Mouse (Mus musculus): ENCODE measurements around the gene Gin1. TPM values are rescaled to one million over a fixed set of nuclear protein-coding genes. Genes with fewer than 3 reads are reported as not detected.

Gin1 gene
- polyA plus RNA-seq, 1 experiment from 2014 or later: 10.9 TPM

DNA sequence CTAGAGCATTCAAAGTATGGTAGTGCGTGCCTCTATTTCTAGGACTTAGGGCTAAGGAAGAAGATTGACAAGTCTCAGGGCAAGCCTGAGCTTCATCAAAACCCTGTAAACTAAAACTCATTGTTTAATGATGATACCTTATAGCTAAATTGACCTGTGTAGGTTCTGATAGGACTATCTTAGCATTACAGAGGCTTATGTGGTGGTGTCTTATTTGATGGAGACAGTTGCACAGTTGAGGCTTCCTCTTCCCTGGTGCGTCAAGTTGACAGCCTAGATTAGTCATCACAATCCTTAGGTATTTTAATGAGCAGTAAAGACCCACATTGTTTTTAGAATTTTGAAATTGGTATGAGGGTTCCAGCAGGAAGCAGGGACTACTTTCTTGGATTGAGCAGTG is 4.0 kb downstream of the Gin1 start:
- Histone ChIP-seq H3K4me1 (ENCODE audit: insufficient read depth) (peaks cover 7% of the 10 kb centered on the region), H3K27ac (ENCODE audit: low read depth) (no peak overlapping the region), H3K9me3 (ENCODE audit: low read length) (no peaks in the 10 kb centered on the region), H3K4me2 (ENCODE audit: low read depth, low read length) (no peak overlapping the region), H3K4me3 (ENCODE audit: low read depth, low read length) (no peak overlapping the region), H3K36me3 (replicated peaks; ENCODE audit: insufficient read depth, low read length) (peaks cover 5% of the 10 kb centered on the region), H3K27me3 (ENCODE audit: insufficient read depth, low read length) (no peaks in the 10 kb centered on the region), H3K9ac (replicated peaks) (no peak overlapping the region)
- no peak for DNase-seq
- TF ChIP-seq CTCF (IDR thresholded peaks at IDR 0.05; ENCODE audit: low read depth): no peak
- no peak for TF ChIP-seq EP300 (IDR thresholded peaks at IDR 0.05; ENCODE audit: low read depth)
- no peak for ATAC-seq
- WGBS (ENCODE audit: insufficient replicate concordance): 78% methylated on average over 2 of the region's 2 CpGs

DNA sequence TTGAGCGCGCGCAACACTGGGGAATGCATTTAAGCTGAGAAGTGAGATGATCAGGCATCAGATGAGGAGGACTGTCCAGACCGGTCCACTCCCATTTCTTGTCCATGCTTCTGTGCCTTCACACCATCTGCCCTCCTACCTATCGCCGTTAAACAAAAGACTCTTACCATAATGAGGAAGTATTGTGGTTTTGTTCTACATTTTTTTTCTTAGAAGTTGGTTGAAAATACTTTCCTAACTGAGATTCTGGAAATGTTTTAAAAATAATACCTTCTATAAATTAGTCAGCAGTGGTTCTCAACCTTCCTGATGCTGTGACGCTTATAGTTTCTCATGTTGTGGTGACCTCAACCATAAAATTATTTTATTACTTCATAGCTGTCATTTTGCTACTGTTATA is 11.7 kb downstream of the Gin1 start:
- Histone ChIP-seq H3K36me3 (replicated peaks; ENCODE audit: insufficient read depth, low read length) (peaks cover 7% of the 10 kb centered on the region), H3K4me1 (ENCODE audit: insufficient read depth) (no peaks in the 10 kb centered on the region), H3K4me2 (ENCODE audit: low read depth, low read length) (no peak overlapping the region), H3K27ac (ENCODE audit: low read depth) (no peak overlapping the region), H3K4me3 (ENCODE audit: low read depth, low read length) (no peak overlapping the region), H3K27me3 (ENCODE audit: insufficient read depth, low read length) (no peaks in the 10 kb centered on the region), H3K9ac (replicated peaks) (no peak overlapping the region), H3K9me3 (ENCODE audit: low read length) (no peaks in the 10 kb centered on the region)
- ATAC-seq (no peak), DNase-seq (no peak)
- 70% methylated on average over 7 of the region's 7 CpGs for WGBS (ENCODE audit: insufficient replicate concordance)
- TF ChIP-seq EP300 (IDR thresholded peaks at IDR 0.05; ENCODE audit: low read depth): no peak
- TF ChIP-seq CTCF (IDR thresholded peaks at IDR 0.05; ENCODE audit: low read depth): no peak

DNA sequence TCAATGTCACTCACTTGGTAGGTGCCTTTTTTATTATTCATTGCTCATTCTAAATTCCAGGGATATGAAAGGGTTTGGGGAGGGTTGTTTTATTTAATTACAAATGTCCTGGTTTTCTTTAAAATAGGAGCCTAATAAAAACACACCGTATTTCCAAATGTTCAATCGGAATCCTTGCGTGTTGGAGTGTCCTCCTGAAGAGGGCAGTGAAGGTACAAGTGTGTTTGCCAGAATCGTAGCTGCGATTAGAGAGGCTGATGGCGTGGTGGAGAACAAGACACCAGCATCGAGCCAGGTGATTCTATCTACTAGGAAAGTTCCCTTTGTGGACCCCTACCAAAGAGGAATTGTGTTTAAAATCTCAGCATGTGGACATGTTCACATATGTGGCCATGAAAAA is 15.0 kb downstream of the Gin1 start:
- TF ChIP-seq EP300 (IDR thresholded peaks at IDR 0.05; ENCODE audit: low read depth) (no peak), CTCF (IDR thresholded peaks at IDR 0.05; ENCODE audit: low read depth) (no peak)
- 86% methylated on average over 7 of the region's 7 CpGs for WGBS (ENCODE audit: insufficient replicate concordance)
- Histone ChIP-seq H3K4me1 (ENCODE audit: insufficient read depth) (no peaks in the 10 kb centered on the region), H3K36me3 (replicated peaks; ENCODE audit: insufficient read depth, low read length) (peaks cover 4% of the 10 kb centered on the region; the same call in 1 of the 2 replicates), H3K4me2 (ENCODE audit: low read depth, low read length) (no peak overlapping the region), H3K27ac (ENCODE audit: low read depth) (no peak overlapping the region), H3K27me3 (ENCODE audit: insufficient read depth, low read length) (no peaks in the 10 kb centered on the region), H3K4me3 (ENCODE audit: low read depth, low read length) (no peak overlapping the region), H3K9ac (replicated peaks) (no peak overlapping the region), H3K9me3 (ENCODE audit: low read length) (no peaks in the 10 kb centered on the region)
- no peak for ATAC-seq
- no peak for DNase-seq

DNA sequence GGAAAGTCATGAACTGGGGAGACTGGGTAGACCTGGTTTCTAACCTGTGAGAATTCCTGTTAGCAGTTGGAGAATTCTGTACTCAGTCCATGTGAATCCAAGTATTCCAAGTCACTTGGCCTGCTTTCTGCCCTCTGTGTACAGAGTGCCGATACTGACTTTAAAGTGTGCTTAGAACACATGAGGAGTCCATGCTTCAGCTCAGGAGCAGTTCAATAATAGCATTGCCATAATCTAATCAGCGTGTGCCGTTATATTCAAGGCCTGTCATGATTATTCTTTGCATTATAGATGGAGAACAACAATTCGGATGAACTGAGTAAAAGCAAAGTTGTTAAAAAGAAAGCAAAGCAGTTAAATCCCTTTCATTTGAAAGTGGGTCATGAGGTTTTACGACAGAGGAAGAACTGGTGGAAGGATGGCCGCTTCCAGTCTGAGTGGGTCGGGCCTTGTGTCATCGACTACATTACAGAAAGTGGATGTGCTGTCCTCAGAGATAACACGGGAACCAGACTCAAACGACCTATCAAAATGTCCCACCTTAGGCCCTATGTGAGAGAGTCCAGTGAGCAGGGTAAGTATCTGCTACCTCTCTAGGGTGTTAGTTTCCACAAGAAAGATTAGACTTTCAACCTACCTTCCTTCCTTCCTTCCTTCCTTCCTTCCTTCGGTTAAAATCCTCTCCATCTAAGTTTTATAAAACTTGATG is 15.9 kb downstream of the Gin1 start:
- 72% methylated on average over 11 of the region's 11 CpGs for WGBS (ENCODE audit: insufficient replicate concordance)
- peaks cover 4% of the 10 kb centered on the region; the same call in 1 of the 2 replicates for H3K36me3 ChIP-seq (replicated peaks; ENCODE audit: insufficient read depth, low read length)
- TF ChIP-seq EP300 (IDR thresholded peaks at IDR 0.05; ENCODE audit: low read depth) (no peak), CTCF (IDR thresholded peaks at IDR 0.05; ENCODE audit: low read depth) (no peak)
- H3K27ac ChIP-seq (ENCODE audit: low read depth): no peak overlapping the region
- no peak overlapping the region for H3K4me2 ChIP-seq (ENCODE audit: low read depth, low read length)
- DNase-seq: no peak
- no peaks in the 10 kb centered on the region for H3K4me1 ChIP-seq (ENCODE audit: insufficient read depth)
- no peaks in the 10 kb centered on the region for H3K9me3 ChIP-seq (ENCODE audit: low read length)
- no peak overlapping the region for H3K9ac ChIP-seq (replicated peaks)
- no peaks in the 10 kb centered on the region for H3K27me3 ChIP-seq (ENCODE audit: insufficient read depth, low read length)
- ATAC-seq: peak; percentile 75
- H3K4me3 ChIP-seq (ENCODE audit: low read depth, low read length): no peak overlapping the region

DNA sequence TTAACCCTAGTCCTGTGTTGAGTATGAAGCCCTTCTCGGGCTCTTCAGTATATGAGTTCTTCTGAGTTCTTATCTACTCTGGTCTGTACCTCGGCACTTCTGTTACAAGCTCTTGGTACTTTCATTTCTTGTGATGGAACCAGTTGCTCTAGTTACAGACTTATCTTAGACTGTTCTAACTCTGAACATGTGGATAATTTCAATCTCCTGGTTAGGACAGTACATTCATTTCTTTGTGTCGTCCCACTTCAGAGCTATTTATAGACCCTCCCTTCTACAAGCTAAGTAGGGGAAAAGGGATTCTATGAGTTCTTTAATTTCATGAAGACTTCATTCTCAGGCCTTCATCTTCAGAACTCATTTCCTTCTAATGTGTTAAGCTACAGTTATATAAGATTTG is 17.7 kb downstream of the Gin1 start:
- DNase-seq (no peak), ATAC-seq (no peak)
- Histone ChIP-seq H3K4me2 (ENCODE audit: low read depth, low read length) (no peak overlapping the region), H3K4me3 (ENCODE audit: low read depth, low read length) (no peak overlapping the region), H3K4me1 (ENCODE audit: insufficient read depth) (no peaks in the 10 kb centered on the region), H3K9ac (replicated peaks) (no peak overlapping the region), H3K27me3 (ENCODE audit: insufficient read depth, low read length) (no peaks in the 10 kb centered on the region), H3K36me3 (replicated peaks; ENCODE audit: insufficient read depth, low read length) (peaks cover 4% of the 10 kb centered on the region; the same call in 1 of the 2 replicates), H3K27ac (ENCODE audit: low read depth) (no peak overlapping the region), H3K9me3 (ENCODE audit: low read length) (no peaks in the 10 kb centered on the region)
- WGBS (ENCODE audit: insufficient replicate concordance): 65% methylated on average over 3 of the region's 3 CpGs
- no peak for TF ChIP-seq CTCF (IDR thresholded peaks at IDR 0.05; ENCODE audit: low read depth)
- TF ChIP-seq EP300 (IDR thresholded peaks at IDR 0.05; ENCODE audit: low read depth): no peak

DNA sequence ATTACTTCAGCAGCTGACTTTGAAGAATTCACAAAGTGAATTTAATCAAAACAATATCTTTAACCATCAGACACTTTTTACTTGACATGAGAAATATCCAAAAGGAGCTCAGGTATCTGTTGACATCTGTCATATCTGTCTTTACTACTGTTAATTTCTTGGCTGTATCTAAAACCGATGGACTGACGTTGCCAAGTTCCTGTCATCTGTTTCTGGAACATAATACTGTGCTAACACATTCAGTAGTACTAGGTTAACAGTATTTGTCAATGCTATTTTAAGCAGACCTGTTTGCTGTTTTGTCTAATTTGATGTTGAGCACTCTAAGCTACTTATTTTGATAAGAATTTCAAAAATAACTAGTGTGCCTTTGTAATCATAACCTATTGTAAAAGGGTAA is 18.5 kb downstream of the Gin1 start:
- H3K9ac ChIP-seq (replicated peaks): no peak overlapping the region
- no peak for ATAC-seq
- no peaks in the 10 kb centered on the region for H3K9me3 ChIP-seq (ENCODE audit: low read length)
- DNase-seq: no peak
- no peaks in the 10 kb centered on the region for H3K4me1 ChIP-seq (ENCODE audit: insufficient read depth)
- TF ChIP-seq CTCF (IDR thresholded peaks at IDR 0.05; ENCODE audit: low read depth) (no peak), EP300 (IDR thresholded peaks at IDR 0.05; ENCODE audit: low read depth) (no peak)
- H3K4me2 ChIP-seq (ENCODE audit: low read depth, low read length): no peak overlapping the region
- H3K4me3 ChIP-seq (ENCODE audit: low read depth, low read length): no peak overlapping the region
- H3K36me3 ChIP-seq (replicated peaks; ENCODE audit: insufficient read depth, low read length): peaks cover 4% of the 10 kb centered on the region; the same call in 1 of the 2 replicates
- H3K27ac ChIP-seq (ENCODE audit: low read depth): no peak overlapping the region
- 83% methylated on average over 2 of the region's 2 CpGs for WGBS (ENCODE audit: insufficient replicate concordance)
- H3K27me3 ChIP-seq (ENCODE audit: insufficient read depth, low read length): no peaks in the 10 kb centered on the region

Data from liver, postnatal 0 days (tissue).